Mouse (Mus musculus): ENCODE measurements around the gene Zic1. TPM values are rescaled to one million over a fixed set of nuclear protein-coding genes. Genes with fewer than 3 reads are reported as not detected.

Zic1 gene
- polyA plus RNA-seq, 1 experiment from 2014 or later = not detected

DNA sequence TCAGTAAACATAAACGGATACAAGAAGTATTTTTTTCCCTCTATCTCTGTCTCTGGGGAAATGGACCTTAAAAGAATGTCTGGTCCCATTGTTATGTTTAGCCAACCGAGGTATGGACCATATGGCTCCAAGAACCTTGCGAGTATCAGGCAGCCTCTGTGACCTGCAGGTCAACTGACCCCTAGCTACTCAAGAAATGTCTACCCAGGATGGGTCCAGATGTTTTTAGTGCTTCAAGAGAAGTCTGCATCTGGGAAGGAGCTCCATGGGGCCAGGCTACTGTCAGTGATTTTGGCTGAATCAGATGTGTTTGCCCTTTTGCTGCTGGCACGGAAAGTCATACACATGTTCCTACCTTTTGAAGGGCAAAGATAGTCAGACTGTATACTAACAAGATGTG is 9.1 kb upstream of the Zic1 start:
- no peaks in the 10 kb centered on the region for H3K36me3 ChIP-seq (ENCODE audit: control insufficient read depth, insufficient read depth, low read length)
- H3K9me3 ChIP-seq (ENCODE audit: control insufficient read depth, low read length) = no peaks in the 10 kb centered on the region
- no peak overlapping the region for H3K4me3 ChIP-seq (ENCODE audit: low read depth, low read length)
- H3K27ac ChIP-seq (replicated peaks) = no peak overlapping the region
- DNase-seq (ENCODE audit: low spot score) = no peak
- no peak for ATAC-seq (ENCODE audit: low FRiP score, low TSS enrichment)
- H3K27me3 ChIP-seq (ENCODE audit: control insufficient read depth, insufficient read depth, low read length) = peaks cover 21% of the 10 kb centered on the region
- no peak overlapping the region for H3K9ac ChIP-seq (ENCODE audit: low read length)
- no peak overlapping the region for H3K4me2 ChIP-seq (replicated peaks; ENCODE audit: low read depth)
- no peak for TF ChIP-seq CTCF (IDR thresholded peaks at IDR 0.05; ENCODE audit: low read depth)
- TF ChIP-seq EP300 (optimal IDR thresholded peaks at IDR 0.05) = no peak
- WGBS = 6% methylated on average over 4 of the region's 4 CpGs
- no peaks in the 10 kb centered on the region for H3K4me1 ChIP-seq (replicated peaks; ENCODE audit: control insufficient read depth, insufficient read depth)

DNA sequence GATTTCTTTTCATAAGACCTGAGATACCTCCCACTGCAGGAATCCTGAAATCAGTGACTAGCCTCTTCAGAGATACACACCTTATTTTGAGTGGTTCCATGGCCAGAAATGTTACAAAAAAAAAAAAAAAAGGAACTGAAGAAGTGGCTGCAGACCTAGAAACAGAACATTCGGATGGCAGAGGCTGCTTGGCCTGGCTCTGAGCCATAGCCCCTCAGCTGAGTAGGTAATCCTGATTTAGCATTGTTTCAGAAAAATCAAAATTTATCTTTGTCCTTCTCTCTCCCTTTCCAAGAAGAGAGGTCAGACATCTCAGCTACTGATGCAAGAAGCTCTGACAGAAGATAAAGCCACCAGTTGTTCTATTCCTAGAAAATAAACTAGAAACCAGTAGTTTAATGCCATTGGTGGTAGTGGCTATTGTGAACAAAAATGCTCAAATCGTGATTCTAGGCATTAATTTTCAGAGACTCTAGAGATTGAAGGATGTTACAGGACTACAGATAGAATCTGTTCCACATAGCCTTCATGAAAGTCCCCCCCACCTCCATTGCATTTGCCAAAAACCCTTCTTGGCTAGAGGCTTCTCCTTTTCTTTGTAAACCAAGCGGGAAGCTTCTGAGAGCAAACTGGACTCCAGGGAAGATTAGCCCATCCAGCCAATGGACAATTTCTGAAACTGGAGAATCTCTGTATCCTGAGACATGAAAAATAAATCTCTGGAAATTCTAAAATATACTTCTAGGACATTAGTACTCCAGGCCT is 8.4 kb upstream of the Zic1 start:
- WGBS = 23% methylated on average over 3 of the region's 3 CpGs
- Histone ChIP-seq H3K27me3 (ENCODE audit: control insufficient read depth, insufficient read depth, low read length) (peaks cover 22% of the 10 kb centered on the region), H3K36me3 (ENCODE audit: control insufficient read depth, insufficient read depth, low read length) (no peaks in the 10 kb centered on the region), H3K4me2 (replicated peaks; ENCODE audit: low read depth) (no peak overlapping the region), H3K27ac (replicated peaks) (no peak overlapping the region), H3K9ac (ENCODE audit: low read length) (no peak overlapping the region), H3K9me3 (ENCODE audit: control insufficient read depth, low read length) (no peaks in the 10 kb centered on the region), H3K4me1 (replicated peaks; ENCODE audit: control insufficient read depth, insufficient read depth) (no peaks in the 10 kb centered on the region), H3K4me3 (ENCODE audit: low read depth, low read length) (no peak overlapping the region)
- no peak for TF ChIP-seq EP300 (optimal IDR thresholded peaks at IDR 0.05)
- TF ChIP-seq CTCF (IDR thresholded peaks at IDR 0.05; ENCODE audit: low read depth) = no peak
- DNase-seq (ENCODE audit: low spot score) = no peak
- no peak for ATAC-seq (ENCODE audit: low FRiP score, low TSS enrichment)

DNA sequence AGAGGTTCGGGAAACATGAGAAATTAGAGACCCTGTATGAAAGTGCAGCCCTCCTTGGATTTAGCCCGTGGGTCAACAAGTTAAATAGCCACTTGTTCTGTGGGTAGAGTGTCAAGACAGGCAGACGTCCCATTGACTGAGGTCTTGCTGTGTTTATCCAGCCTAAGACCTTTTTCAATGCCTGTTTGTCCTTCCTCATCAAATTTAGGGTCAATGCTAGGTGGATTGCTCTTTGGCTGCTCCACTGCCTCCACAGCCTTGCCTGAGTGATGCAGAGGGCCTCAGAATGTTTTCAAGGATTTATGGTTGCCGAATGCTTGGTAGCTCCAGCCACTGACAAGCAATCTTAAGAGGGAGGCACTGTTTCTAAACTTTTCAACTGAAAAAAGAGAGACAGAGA is 6.0 kb upstream of the Zic1 start:
- H3K4me1 ChIP-seq (replicated peaks; ENCODE audit: control insufficient read depth, insufficient read depth) = no peaks in the 10 kb centered on the region
- H3K4me3 ChIP-seq (ENCODE audit: low read depth, low read length) = no peak overlapping the region
- DNase-seq (ENCODE audit: low spot score) = no peak
- H3K36me3 ChIP-seq (ENCODE audit: control insufficient read depth, insufficient read depth, low read length) = no peaks in the 10 kb centered on the region
- WGBS = 14% methylated on average over 4 of the region's 4 CpGs
- TF ChIP-seq EP300 (optimal IDR thresholded peaks at IDR 0.05) = no peak
- TF ChIP-seq CTCF (IDR thresholded peaks at IDR 0.05; ENCODE audit: low read depth) = no peak
- no peak overlapping the region for H3K9ac ChIP-seq (ENCODE audit: low read length)
- no peak overlapping the region for H3K4me2 ChIP-seq (replicated peaks; ENCODE audit: low read depth)
- H3K27me3 ChIP-seq (ENCODE audit: control insufficient read depth, insufficient read depth, low read length) = peaks cover 13% of the 10 kb centered on the region; the same call in 1 of the 2 replicates
- no peaks in the 10 kb centered on the region for H3K9me3 ChIP-seq (ENCODE audit: control insufficient read depth, low read length)
- no peak overlapping the region for H3K27ac ChIP-seq (replicated peaks)
- ATAC-seq (ENCODE audit: low FRiP score, low TSS enrichment) = no peak

DNA sequence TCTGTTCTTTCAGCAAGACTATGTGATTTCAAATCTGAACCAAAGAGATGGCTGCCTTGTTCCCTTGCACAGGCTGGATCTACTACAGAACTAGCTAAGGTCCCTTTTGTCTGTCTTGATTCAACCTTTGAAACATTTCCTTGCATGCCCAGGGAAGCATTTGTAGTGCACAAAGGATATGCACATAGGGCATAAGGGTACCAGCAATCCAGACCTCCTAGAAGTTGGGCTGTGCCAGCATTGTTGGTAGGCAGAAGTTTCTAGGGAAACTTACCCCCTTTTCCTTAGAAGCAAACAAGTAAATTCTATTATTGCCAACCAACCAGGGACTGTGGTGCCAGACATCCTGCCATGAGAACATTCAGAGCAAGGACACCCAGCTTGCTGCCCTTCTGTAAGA is 5.4 kb upstream of the Zic1 start:
- no peak overlapping the region for H3K4me3 ChIP-seq (ENCODE audit: low read depth, low read length)
- H3K27ac ChIP-seq (replicated peaks) = no peak overlapping the region
- DNase-seq (ENCODE audit: low spot score) (no peak), ATAC-seq (ENCODE audit: low FRiP score, low TSS enrichment) (no peak)
- peaks cover 13% of the 10 kb centered on the region; the same call in 1 of the 2 replicates for H3K27me3 ChIP-seq (ENCODE audit: control insufficient read depth, insufficient read depth, low read length)
- H3K4me1 ChIP-seq (replicated peaks; ENCODE audit: control insufficient read depth, insufficient read depth) = no peaks in the 10 kb centered on the region
- no peaks in the 10 kb centered on the region for H3K36me3 ChIP-seq (ENCODE audit: control insufficient read depth, insufficient read depth, low read length)
- TF ChIP-seq CTCF (IDR thresholded peaks at IDR 0.05; ENCODE audit: low read depth) (no peak), EP300 (optimal IDR thresholded peaks at IDR 0.05) (no peak)
- no peak overlapping the region for H3K9ac ChIP-seq (ENCODE audit: low read length)
- no peaks in the 10 kb centered on the region for H3K9me3 ChIP-seq (ENCODE audit: control insufficient read depth, low read length)
- H3K4me2 ChIP-seq (replicated peaks; ENCODE audit: low read depth) = no peak overlapping the region

DNA sequence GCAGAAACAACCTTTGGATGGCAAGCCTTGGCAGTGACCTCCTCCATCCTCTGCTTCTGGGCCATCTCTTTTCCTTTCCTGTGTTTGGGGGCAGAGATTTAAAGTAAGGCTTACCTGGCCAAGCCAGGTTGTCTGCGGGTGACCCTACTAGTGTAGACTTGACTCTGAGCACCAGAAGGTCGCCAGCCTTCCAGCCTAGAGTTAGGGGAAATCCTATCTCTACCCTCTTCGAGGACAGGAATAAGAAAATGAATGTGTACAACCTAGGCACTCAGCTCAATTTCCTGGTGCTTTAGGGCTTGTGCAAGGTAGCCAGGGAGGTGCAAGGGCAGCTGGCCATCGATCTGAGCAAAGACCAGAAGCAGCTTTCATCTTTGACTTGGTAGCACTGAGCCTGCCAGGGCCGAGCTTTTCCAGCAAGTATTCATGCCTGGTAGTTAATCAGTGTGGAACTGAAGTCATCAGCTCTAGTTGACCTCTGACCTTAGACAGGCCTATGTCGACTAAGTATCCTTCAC is 4.6 kb upstream of the Zic1 start:
- Histone ChIP-seq H3K27me3 (ENCODE audit: control insufficient read depth, insufficient read depth, low read length) (peaks cover 16% of the 10 kb centered on the region; the same call in 1 of the 2 replicates), H3K4me2 (replicated peaks; ENCODE audit: low read depth) (no peak overlapping the region), H3K4me3 (ENCODE audit: low read depth, low read length) (no peak overlapping the region), H3K36me3 (ENCODE audit: control insufficient read depth, insufficient read depth, low read length) (no peaks in the 10 kb centered on the region), H3K9me3 (ENCODE audit: control insufficient read depth, low read length) (no peaks in the 10 kb centered on the region), H3K4me1 (replicated peaks; ENCODE audit: control insufficient read depth, insufficient read depth) (no peaks in the 10 kb centered on the region; the same call in 1 of the 2 replicates), H3K9ac (ENCODE audit: low read length) (no peak overlapping the region), H3K27ac (replicated peaks) (no peak overlapping the region)
- WGBS = 15% methylated on average over 6 of the region's 6 CpGs
- TF ChIP-seq EP300 (optimal IDR thresholded peaks at IDR 0.05) = no peak
- no peak for TF ChIP-seq CTCF (IDR thresholded peaks at IDR 0.05; ENCODE audit: low read depth)
- no peak for ATAC-seq (ENCODE audit: low FRiP score, low TSS enrichment)
- DNase-seq (ENCODE audit: low spot score) = no peak

DNA sequence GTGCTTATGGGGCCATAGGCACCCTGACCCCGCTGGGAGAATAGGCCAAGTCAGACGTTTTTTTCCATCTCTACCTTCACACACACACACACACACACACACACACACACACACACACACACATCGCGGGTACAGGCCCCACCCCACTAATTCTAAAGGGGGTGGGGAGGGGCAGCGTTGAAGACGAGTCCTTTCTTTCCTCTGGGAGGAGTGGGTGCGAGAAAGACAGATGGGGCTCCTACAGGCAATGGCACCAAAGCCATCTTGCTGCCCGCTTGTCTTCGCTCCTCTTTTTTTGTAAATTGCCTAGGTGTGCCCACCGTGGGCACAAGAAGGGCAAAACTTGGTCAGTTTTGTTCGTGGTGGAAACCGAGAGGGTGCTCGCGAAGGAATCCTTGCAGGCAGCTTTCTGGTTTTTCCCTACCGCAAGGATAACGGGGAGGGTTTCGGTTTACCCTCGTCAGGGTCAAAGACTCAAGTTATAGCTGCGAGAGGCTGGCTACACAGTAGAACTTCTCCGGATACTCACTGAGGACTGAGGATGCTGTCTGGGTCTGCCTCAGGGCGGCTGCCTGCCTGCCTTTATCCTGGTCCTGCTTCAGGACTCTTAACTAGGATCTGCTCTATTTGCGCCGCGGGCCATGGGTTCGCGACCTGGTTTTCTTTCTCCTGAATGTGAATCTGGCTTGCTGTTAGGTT is 3.8 kb upstream of the Zic1 start:
- Histone ChIP-seq H3K9ac (ENCODE audit: low read length) (no peak overlapping the region), H3K36me3 (ENCODE audit: control insufficient read depth, insufficient read depth, low read length) (no peaks in the 10 kb centered on the region), H3K27ac (replicated peaks) (no peak overlapping the region), H3K4me1 (replicated peaks; ENCODE audit: control insufficient read depth, insufficient read depth) (no peaks in the 10 kb centered on the region; the same call in 1 of the 2 replicates), H3K4me2 (replicated peaks; ENCODE audit: low read depth) (no peak overlapping the region), H3K9me3 (ENCODE audit: control insufficient read depth, low read length) (no peaks in the 10 kb centered on the region), H3K27me3 (ENCODE audit: control insufficient read depth, insufficient read depth, low read length) (peaks cover 23% of the 10 kb centered on the region; the same call in 1 of the 2 replicates), H3K4me3 (ENCODE audit: low read depth, low read length) (no peak overlapping the region)
- TF ChIP-seq EP300 (optimal IDR thresholded peaks at IDR 0.05) = no peak
- TF ChIP-seq CTCF (IDR thresholded peaks at IDR 0.05; ENCODE audit: low read depth) = no peak
- ATAC-seq (ENCODE audit: low FRiP score, low TSS enrichment) (no peak), DNase-seq (ENCODE audit: low spot score) (no peak)
- WGBS = 3% methylated on average over 26 of the region's 26 CpGs

All from stomach, postnatal 0 days (tissue).